Mouse (Mus musculus) ES-Bruce4 (cell line): ENCODE data around the gene Sh3rf1.

ENCODE experiments used
- CTCF ChIP-seq: IDR thresholded peaks from one replicate; pipeline ENCODE4 v1.8.1; 2011; ENCODE audit warnings: low read depth, low read length
- POLR2A ChIP-seq: IDR thresholded peaks from one replicate; pipeline ENCODE4 v1.8.1; 2011; ENCODE audit warnings: low read length; ENCODE audit not compliant: insufficient read depth

GRCm38 (mm10) chr8:61361476-61361875, 137.8 kb downstream of the Sh3rf1 start:
- TF ChIP-seq POLR2A = no peak
- TF ChIP-seq CTCF = no peak
